Mouse (Mus musculus) ES-CJ7 (cell line): ENCODE results near the gene Mical3.

Experiments used
- DNase-seq: peaks from one replicate; pipeline ENCODE4 v3.0.0; 2011; ENCODE audit warnings: low read depth, low spot score

Mical3 gene

GRCm38 (mm10) chr6:121109998-121110603, 20.7 kb downstream of the Mical3 start:
- peak; percentile 99 for DNase-seq

- DNase-seq, result peak; percentile 35
Measured at GRCm38 (mm10) chr6:121109181-121109981, 21.4 kb downstream of the Mical3 start.

- DNase-seq, result no peak
Measured at GRCm38 (mm10) chr6:121108075-121108474, 22.7 kb downstream of the Mical3 start.

GRCm38 (mm10) chr6:121106711-121107405, 23.9 kb downstream of the Mical3 start:
- DNase-seq, result no peak

- DNase-seq, result no peak
Measured at GRCm38 (mm10) chr6:121105726-121106125, 25.1 kb downstream of the Mical3 start.

- no peak for DNase-seq
Measured at GRCm38 (mm10) chr6:121103406-121104171, 27.2 kb downstream of the Mical3 start.

- DNase-seq, result no peak
Measured at GRCm38 (mm10) chr6:121102941-121103340, 27.9 kb downstream of the Mical3 start.

- no peak for DNase-seq
Measured at GRCm38 (mm10) chr6:121102084-121102483, 28.7 kb downstream of the Mical3 start.

GRCm38 (mm10) chr6:121101201-121101600, 29.6 kb downstream of the Mical3 start:
- DNase-seq, result no peak

- DNase-seq, result no peak
Measured at GRCm38 (mm10) chr6:121099831-121100230, 31.0 kb downstream of the Mical3 start.

GRCm38 (mm10) chr6:121099228-121099608, 31.6 kb downstream of the Mical3 start:
- DNase-seq, result no peak

GRCm38 (mm10) chr6:121098511-121099227, 32.1 kb downstream of the Mical3 start:
- no peak for DNase-seq

- DNase-seq, result no peak
Measured at GRCm38 (mm10) chr6:121098109-121098508, 32.7 kb downstream of the Mical3 start.

- DNase-seq, result no peak
Measured at GRCm38 (mm10) chr6:121096862-121097261, 33.9 kb downstream of the Mical3 start.

GRCm38 (mm10) chr6:121096390-121096789, 34.4 kb downstream of the Mical3 start:
- no peak for DNase-seq

GRCm38 (mm10) chr6:121093662-121094408, 37.0 kb downstream of the Mical3 start:
- no peak for DNase-seq

GRCm38 (mm10) chr6:121090786-121091185, 40.0 kb downstream of the Mical3 start:
- no peak for DNase-seq

GRCm38 (mm10) chr6:121087586-121088245, 43.1 kb downstream of the Mical3 start:
- no peak for DNase-seq

GRCm38 (mm10) chr6:121087127-121087526, 43.7 kb downstream of the Mical3 start:
- no peak for DNase-seq

- DNase-seq, result no peak
Measured at GRCm38 (mm10) chr6:121086226-121086625, 44.6 kb downstream of the Mical3 start.
